Mouse (Mus musculus): ENCODE data around the gene Ccdc85c.
A peak's percentile ranks its signal among the peaks of the same experiment; 100 is the strongest.

The Ccdc85c gene

GRCm38 (mm10) chr12:108274661-108275507 lies at the start of gene Ccdc85c:
Ccdc85c (minus strand) TSS chr12:108275425.
- peak; percentile 45 for DNase-seq (ENCODE audit: extremely low read depth, insufficient read length, low spot score)

GRCm38 (mm10) chr12:108320096-108320495 lies 44.9 kb upstream of the Ccdc85c start:
- DNase-seq (ENCODE audit: extremely low read depth, insufficient read length, low spot score) = no peak

- no peak for DNase-seq (ENCODE audit: extremely low read depth, insufficient read length, low spot score)
Observed at GRCm38 (mm10) chr12:108318499-108318898, 43.3 kb upstream of the Ccdc85c start.

GRCm38 (mm10) chr12:108317826-108318430 lies 42.7 kb upstream of the Ccdc85c start:
- no peak for DNase-seq (ENCODE audit: extremely low read depth, insufficient read length, low spot score)

- no peak for DNase-seq (ENCODE audit: extremely low read depth, insufficient read length, low spot score)
Observed at GRCm38 (mm10) chr12:108317201-108317738, 42.0 kb upstream of the Ccdc85c start.

GRCm38 (mm10) chr12:108316655-108317054 lies 41.4 kb upstream of the Ccdc85c start:
- no peak for DNase-seq (ENCODE audit: extremely low read depth, insufficient read length, low spot score)

GRCm38 (mm10) chr12:108315818-108316217 lies 40.6 kb upstream of the Ccdc85c start:
- no peak for DNase-seq (ENCODE audit: extremely low read depth, insufficient read length, low spot score)

- DNase-seq (ENCODE audit: extremely low read depth, insufficient read length, low spot score) = no peak
Observed at GRCm38 (mm10) chr12:108313244-108313772, 38.1 kb upstream of the Ccdc85c start.

GRCm38 (mm10) chr12:108312432-108312851 lies 37.2 kb upstream of the Ccdc85c start:
- DNase-seq (ENCODE audit: extremely low read depth, insufficient read length, low spot score) = no peak

- DNase-seq (ENCODE audit: extremely low read depth, insufficient read length, low spot score) = no peak
Observed at GRCm38 (mm10) chr12:108311741-108312290, 36.6 kb upstream of the Ccdc85c start.

GRCm38 (mm10) chr12:108310456-108311027 lies 35.3 kb upstream of the Ccdc85c start:
- DNase-seq (ENCODE audit: extremely low read depth, insufficient read length, low spot score) = peak; percentile 55

GRCm38 (mm10) chr12:108310041-108310440 lies 34.8 kb upstream of the Ccdc85c start:
- DNase-seq (ENCODE audit: extremely low read depth, insufficient read length, low spot score) = no peak

- peak; percentile 77 for DNase-seq (ENCODE audit: extremely low read depth, insufficient read length, low spot score)
Observed at GRCm38 (mm10) chr12:108309116-108309794, 34.0 kb upstream of the Ccdc85c start.

- DNase-seq (ENCODE audit: extremely low read depth, insufficient read length, low spot score) = peak; percentile 88
Observed at GRCm38 (mm10) chr12:108308363-108308856, 33.2 kb upstream of the Ccdc85c start.

- DNase-seq (ENCODE audit: extremely low read depth, insufficient read length, low spot score) = no peak
Observed at GRCm38 (mm10) chr12:108307553-108307952, 32.3 kb upstream of the Ccdc85c start.

- DNase-seq (ENCODE audit: extremely low read depth, insufficient read length, low spot score) = peak; percentile 44
Observed at GRCm38 (mm10) chr12:108305812-108306794, 30.9 kb upstream of the Ccdc85c start, which contains the start of gene Hhipl1. Hhipl1 (plus strand) TSS chr12:108306270.

- DNase-seq (ENCODE audit: extremely low read depth, insufficient read length, low spot score) = no peak
Observed at GRCm38 (mm10) chr12:108305172-108305571, 29.9 kb upstream of the Ccdc85c start.

- no peak for DNase-seq (ENCODE audit: extremely low read depth, insufficient read length, low spot score)
Observed at GRCm38 (mm10) chr12:108303778-108304365, 28.6 kb upstream of the Ccdc85c start.

Data from 3134 (cell line).